ENCODE assay signal across 22 mouse cellular contexts in the genomic region with DNA sequence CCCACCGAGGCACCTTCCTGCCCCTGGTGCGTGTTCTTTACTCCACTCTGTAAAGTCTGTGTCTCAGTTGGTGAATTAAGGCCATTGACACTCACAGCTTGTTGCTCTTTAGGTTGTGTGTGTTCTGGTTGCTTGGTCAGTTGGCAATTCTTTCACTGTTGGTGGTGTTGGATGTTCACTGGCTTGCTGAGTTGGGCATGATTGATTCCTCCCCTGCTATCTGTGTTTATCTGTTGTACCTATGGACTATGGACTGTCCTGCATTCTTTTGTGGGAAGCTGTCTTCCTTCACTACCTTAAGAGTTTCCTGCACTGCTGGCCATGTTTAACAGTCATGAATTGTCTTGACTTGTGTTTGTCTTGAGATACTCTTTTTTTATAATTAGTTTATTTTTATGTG.
"Had no signal": no experiment of that assay in that cellular context is flagged by ENCODE, and none has a peak within 500 bp of the region (broad histone marks: within the 10 kb centered on the region; RNA-seq: fewer than 3 reads in every experiment).

No protein-coding gene starts in this region.

- H3K27ac ChIP-seq: liver, embryonic 13.5 days; liver, embryonic 15.5 days; lung, embryonic 15.5 days; midbrain, embryonic 10.5 days; midbrain, embryonic 12.5 days; neural tube, embryonic 13.5 days; neural tube, embryonic 15.5 days; stomach, embryonic 15.5 days; stomach, postnatal 0 days had no signal

- ATAC-seq: lung, postnatal 0 days; midbrain, embryonic 16.5 days had no signal

- DNase-seq: liver, embryonic 13.5 days; lung, adult 2 months; lung, postnatal 4 days; midbrain, embryonic 14.5 days; retina, postnatal 1 day; right cerebral cortex, adult 18-20 months; right cerebral cortex, postnatal 25 days; right cerebral cortex, postnatal 4 days; thymus, adult 2 months; thymus, postnatal 14 days; thymus, postnatal 36 days had no signal

- H3K4me3 ChIP-seq: liver, embryonic 13.5 days; liver, embryonic 15.5 days; lung, embryonic 15.5 days; midbrain, embryonic 10.5 days; midbrain, embryonic 12.5 days; myocyte; neural tube, embryonic 13.5 days; neural tube, embryonic 15.5 days; stomach, embryonic 15.5 days had no signal

- H3K9ac ChIP-seq: liver, embryonic 13.5 days; liver, embryonic 15.5 days; lung, embryonic 15.5 days; midbrain, embryonic 12.5 days; neural tube, embryonic 13.5 days; neural tube, embryonic 15.5 days; stomach, embryonic 15.5 days had no signal

- H3K4me1 ChIP-seq: liver, embryonic 13.5 days; liver, embryonic 15.5 days; lung, embryonic 15.5 days; midbrain, embryonic 10.5 days; midbrain, embryonic 12.5 days; neural tube, embryonic 13.5 days; neural tube, embryonic 15.5 days; stomach, embryonic 15.5 days had no signal

- H3K27me3 ChIP-seq: liver, embryonic 13.5 days; liver, embryonic 15.5 days; lung, embryonic 15.5 days; midbrain, embryonic 12.5 days; neural tube, embryonic 13.5 days; neural tube, embryonic 15.5 days; stomach, embryonic 15.5 days had no signal

- H3K4me2 ChIP-seq: liver, embryonic 13.5 days; liver, embryonic 15.5 days; lung, embryonic 15.5 days; midbrain, embryonic 12.5 days; neural tube, embryonic 13.5 days; neural tube, embryonic 15.5 days; stomach, embryonic 15.5 days had no signal

- H3K9me3 ChIP-seq: liver, embryonic 13.5 days; liver, embryonic 15.5 days; lung, embryonic 15.5 days; midbrain, embryonic 10.5 days; midbrain, embryonic 12.5 days; neural tube, embryonic 13.5 days; neural tube, embryonic 15.5 days; stomach, embryonic 15.5 days had no signal
